Mouse (Mus musculus) limb, embryonic 14.5 days (tissue): Measurements from ENCODE around the gene Calr. TPM values are rescaled to one million over a fixed set of nuclear protein-coding genes. Genes with fewer than 3 reads are reported as not detected.
A peak's percentile ranks its signal among the peaks of the same experiment; 100 is the strongest.

Experiments
- ATAC-seq: fragments of 200-750 bp; cut with Nextera tagmentation; 2 replicates; pipeline ENCODE4 v1.8.0; 2017; ENCODE audit warnings: low read depth, moderate number of reproducible peaks, moderate TSS enrichment; ENCODE audit not compliant: low FRiP score
- DNase-seq: peaks from one replicate; pipeline ENCODE4 v3.0.0-alpha.2; 2015; ENCODE audit warnings: low spot score
- H3K27ac ChIP-seq: fragments of 300-500 bp; sonication (generic); replicated peaks from 2 replicates; pipeline ENCODE4 v1.5.1; 2014; ENCODE audit warnings: low read depth, mild to moderate bottlenecking, low read length, moderate library complexity, mixed read lengths
- H3K27me3 ChIP-seq: fragments of 300-500 bp; sonication (generic); 2 replicates; pipeline ENCODE4 v1.6.1; 2014; ENCODE audit warnings: low read length, mixed read lengths; ENCODE audit not compliant: control insufficient read depth, insufficient read depth
- H3K36me3 ChIP-seq: fragments of 300-500 bp; sonication (generic); 2 replicates; pipeline ENCODE4 v1.6.1; 2014; ENCODE audit warnings: mild to moderate bottlenecking, low read length, moderate library complexity, mixed read lengths; ENCODE audit not compliant: control insufficient read depth, insufficient read depth
- H3K4me1 ChIP-seq: fragments of 300-500 bp; sonication (generic); 2 replicates; pipeline ENCODE4 v1.6.1; 2014; ENCODE audit warnings: antibody characterized with exemption, low read length, mixed read lengths; ENCODE audit not compliant: control insufficient read depth, insufficient read depth
- H3K4me2 ChIP-seq: fragments of 300-500 bp; sonication (generic); replicated peaks from 2 replicates; pipeline ENCODE4 v1.6.1; 2014; ENCODE audit warnings: low read depth, mild to moderate bottlenecking, low read length, moderate library complexity; ENCODE audit not compliant: severe bottlenecking
- H3K4me3 ChIP-seq: fragments of 300-500 bp; sonication (generic); replicated peaks from 2 replicates; pipeline ENCODE4 v1.5.1; 2014; ENCODE audit warnings: low read length
- H3K9ac ChIP-seq: fragments of 300-500 bp; sonication (generic); 2 replicates; pipeline ENCODE4 v1.6.1; 2014; ENCODE audit warnings: mild to moderate bottlenecking, low read depth, low read length, moderate library complexity; ENCODE audit not compliant: severe bottlenecking
- H3K9me3 ChIP-seq: fragments of 300-500 bp; sonication (generic); 2 replicates; pipeline ENCODE4 v1.6.1; 2016; ENCODE audit warnings: low read length; ENCODE audit not compliant: control insufficient read depth
- POLR2A ChIP-seq: fragments of 200-500 bp; IDR thresholded peaks from 2 replicates; pipeline ENCODE4 v1.8.0; 2012; ENCODE audit warnings: inconsistent platforms, mild to moderate bottlenecking, moderate library complexity, borderline replicate concordance; ENCODE audit not compliant: insufficient read depth, insufficient read length; ENCODE audit errors: extremely low read depth
- WGBS: fragments of 180-500 bp; shearing (Covaris S2); extraction: QIAGEN DNeasy Blood & Tissue Kit; methylation state at CpG from one replicate; pipeline ENCODE4 v1.1.7; 2014; 5-methylcytosine and 5-hydroxymethylcytosine counted together
- polyA plus RNA-seq, 2 experiments: library from polyadenylated mRNA; depleted of rRNA in 1 of 2; stranded (reverse) in 1 of 2; unstranded in 1 of 2; fragments of >200 nt; fragmentation: Nextera tagmentation in 1 of 2; extraction: Ambion mirVana in 1 of 2; gene quantifications; 2 replicates each; pipeline versions ENCODE4 v1.2.1 to v1.2.3; 2012 to 2014

Calr gene
- polyA plus RNA-seq, 2 experiments, result 827 to 831 TPM

DNA sequence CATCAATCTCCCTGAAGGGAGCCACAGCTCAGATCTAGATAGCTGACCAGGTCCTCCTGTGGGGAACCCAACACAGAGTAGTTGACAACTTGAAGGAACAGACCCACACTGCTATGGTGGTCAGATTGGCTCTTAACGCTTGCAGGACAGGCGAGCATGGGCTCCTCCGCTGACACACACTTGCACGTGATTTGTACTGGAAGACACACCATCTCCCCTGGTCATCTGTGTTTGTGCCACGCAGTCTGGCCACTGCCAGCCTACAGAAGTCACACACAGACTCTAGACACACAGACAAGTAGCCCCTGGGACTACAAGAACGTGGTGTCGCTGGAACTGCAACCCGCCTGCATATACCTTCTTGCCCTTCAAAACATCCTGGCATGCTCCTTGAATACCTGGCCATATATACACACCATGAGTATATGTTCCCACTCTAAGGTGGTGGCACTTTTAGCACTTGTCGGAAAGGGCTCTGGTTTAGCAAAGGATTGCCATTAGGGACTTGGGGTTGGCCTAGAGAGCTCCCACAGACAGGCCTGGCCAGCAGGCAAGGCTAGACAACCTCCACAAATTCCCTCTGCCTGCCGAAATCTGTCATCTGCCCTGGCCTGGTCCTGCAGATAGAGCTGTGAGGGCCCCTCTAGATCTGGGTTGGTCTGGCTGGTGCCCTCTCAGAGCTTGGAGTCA lies 48.1 kb downstream of the Calr start:
- H3K4me2 ChIP-seq, result peak overlapping the region; percentile 93
- peaks cover 28% of the 10 kb centered on the region for H3K36me3 ChIP-seq
- H3K27ac ChIP-seq, result peak overlapping the region; percentile 98
- WGBS, result 37% methylated on average over 10 of the region's 10 CpGs
- TF ChIP-seq POLR2A, result no peak
- no peaks in the 10 kb centered on the region for H3K27me3 ChIP-seq
- DNase-seq, result no peak
- H3K4me3 ChIP-seq, result peak overlapping the region; percentile 77
- no peak for ATAC-seq
- peak overlapping the region; percentile 99 for H3K9ac ChIP-seq
- H3K9me3 ChIP-seq, result no peaks in the 10 kb centered on the region
- H3K4me1 ChIP-seq, result peaks cover 53% of the 10 kb centered on the region

DNA sequence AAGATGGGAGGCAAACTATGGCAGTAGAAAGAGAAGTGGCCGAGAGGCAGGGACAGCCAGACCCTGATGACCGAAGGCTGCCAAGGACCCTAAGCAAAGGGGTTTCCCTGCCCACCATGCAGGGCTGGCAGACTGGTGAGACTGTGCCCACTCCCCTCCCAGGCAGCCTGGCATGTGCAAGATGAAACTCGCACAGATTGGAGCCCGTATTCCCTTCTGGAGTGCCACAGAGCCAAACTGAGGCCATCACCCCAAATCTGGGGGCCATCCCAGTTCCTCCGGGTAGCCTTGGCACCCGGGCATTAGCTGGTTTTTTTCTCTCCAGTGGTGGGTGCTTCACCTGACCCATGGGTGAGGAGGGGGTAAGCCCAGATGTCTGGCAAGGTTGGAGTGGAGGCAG lies 48.8 kb downstream of the Calr start:
- WGBS, result 71% methylated on average over 6 of the region's 6 CpGs
- no peaks in the 10 kb centered on the region for H3K9me3 ChIP-seq
- H3K36me3 ChIP-seq, result peaks cover 32% of the 10 kb centered on the region
- H3K4me1 ChIP-seq, result peaks cover 51% of the 10 kb centered on the region
- peak overlapping the region; percentile 93 for H3K4me2 ChIP-seq
- no peaks in the 10 kb centered on the region for H3K27me3 ChIP-seq
- H3K27ac ChIP-seq, result no peak overlapping the region
- H3K4me3 ChIP-seq, result peak overlapping the region; percentile 77
- DNase-seq (no peak), ATAC-seq (no peak)
- H3K9ac ChIP-seq, result peak overlapping the region; percentile 99
- TF ChIP-seq POLR2A, result no peak

- no peak overlapping the region for H3K9ac ChIP-seq
- no peaks in the 10 kb centered on the region for H3K27me3 ChIP-seq
- no peak overlapping the region for H3K4me2 ChIP-seq
- no peaks in the 10 kb centered on the region for H3K9me3 ChIP-seq
- H3K4me3 ChIP-seq, result no peak overlapping the region
- no peak for TF ChIP-seq POLR2A
- 66% methylated on average over 15 of the region's 15 CpGs for WGBS
- H3K36me3 ChIP-seq, result peaks cover 36% of the 10 kb centered on the region
- H3K4me1 ChIP-seq, result peaks cover 48% of the 10 kb centered on the region
- H3K27ac ChIP-seq, result no peak overlapping the region
- DNase-seq (no peak), ATAC-seq (no peak)
Measured at GRCm38 (mm10) chr8:84797256-84797797, 49.4 kb downstream of the Calr start.

DNA sequence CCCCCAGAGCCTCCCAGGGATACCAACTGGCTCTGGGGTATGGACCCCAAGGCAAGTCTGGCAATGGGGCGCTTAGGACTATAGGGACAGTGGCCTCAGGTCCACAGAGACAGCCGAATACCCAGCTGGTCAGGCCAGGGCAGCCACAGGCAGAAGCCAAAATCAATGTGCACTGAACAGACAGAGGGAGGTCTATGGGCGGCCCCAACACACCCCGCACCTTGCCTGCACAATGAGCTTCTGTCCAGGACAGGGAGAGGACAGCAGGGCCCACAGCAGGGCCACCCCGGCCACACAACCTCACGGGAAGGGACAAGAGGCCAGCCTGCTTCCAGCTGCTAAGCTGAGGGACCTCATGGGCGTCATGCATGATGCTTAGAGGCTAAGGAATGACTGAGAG lies 52.2 kb downstream of the Calr start:
- H3K9ac ChIP-seq, result peak overlapping the region; percentile 36; the same call in 1 of the 2 replicates
- peak overlapping the region; percentile 45 for H3K4me2 ChIP-seq
- H3K36me3 ChIP-seq, result peaks cover 39% of the 10 kb centered on the region
- TF ChIP-seq POLR2A, result no peak
- peak overlapping the region; percentile 15 for H3K4me3 ChIP-seq
- no peaks in the 10 kb centered on the region for H3K27me3 ChIP-seq
- peaks cover 62% of the 10 kb centered on the region for H3K4me1 ChIP-seq
- WGBS, result 55% methylated on average over 7 of the region's 7 CpGs
- ATAC-seq (no peak), DNase-seq (no peak)
- no peaks in the 10 kb centered on the region for H3K9me3 ChIP-seq
- H3K27ac ChIP-seq, result peak overlapping the region; percentile 74

- peak; percentile 71 for ATAC-seq
- H3K36me3 ChIP-seq, result peaks cover 39% of the 10 kb centered on the region
- H3K27ac ChIP-seq, result peak overlapping the region; percentile 74
- 51% methylated on average over 13 of the region's 13 CpGs for WGBS
- DNase-seq, result peak; percentile 78
- peak overlapping the region; percentile 15 for H3K4me3 ChIP-seq
- no peaks in the 10 kb centered on the region for H3K9me3 ChIP-seq
- no peak for TF ChIP-seq POLR2A
- H3K4me1 ChIP-seq, result peaks cover 67% of the 10 kb centered on the region
- H3K27me3 ChIP-seq, result no peaks in the 10 kb centered on the region
- peak overlapping the region; percentile 36; the same call in 1 of the 2 replicates for H3K9ac ChIP-seq
- peak overlapping the region; percentile 45 for H3K4me2 ChIP-seq
Measured at GRCm38 (mm10) chr8:84793791-84794485, 52.8 kb downstream of the Calr start.
